Mouse (Mus musculus) large intestine, adult 2 months (tissue): Measurements from ENCODE around the gene Ak9. TPM values are rescaled to one million over a fixed set of nuclear protein-coding genes. Genes with fewer than 3 reads are reported as not detected.

Experiments used
- DNase-seq: peaks from one replicate; pipeline ENCODE4 v3.0.0-alpha.2; 2012; ENCODE audit warnings: low read depth, low spot score
- WGBS: fragments of 180-500 bp; shearing (Covaris S2); methylation state at CpG from one replicate; pipeline ENCODE4 v1.1.7; 2018; 5-methylcytosine and 5-hydroxymethylcytosine counted together
- polyA plus RNA-seq: library from polyadenylated mRNA; depleted of rRNA; stranded (reverse); fragments of >200 nt; gene quantifications from 2 replicates; pipeline ENCODE4 v1.2.3, GENCODE M21; 2012

Gene Ak9
- polyA plus RNA-seq, 1 experiment: not detected

DNA sequence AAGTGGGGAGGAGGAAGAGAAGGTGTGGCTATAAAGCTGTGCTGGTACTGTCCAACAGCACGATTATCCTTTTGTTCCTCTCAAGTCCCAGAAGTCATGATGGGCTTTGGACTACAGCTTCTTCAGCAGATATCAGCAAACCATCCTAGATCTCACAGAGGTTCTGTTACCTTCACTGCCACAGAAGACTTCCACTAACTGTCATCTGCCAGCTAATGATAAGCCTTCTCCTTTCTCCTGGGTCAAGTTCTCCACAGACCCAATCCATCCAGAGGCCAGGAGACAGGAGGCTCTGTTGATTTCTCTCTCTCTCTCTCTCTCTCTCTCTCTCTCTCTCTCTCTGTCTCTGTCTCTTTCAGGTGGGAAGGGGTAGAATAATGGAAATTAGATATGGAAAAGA lies 144.4 kb downstream of the Ak9 start:
- no peak for DNase-seq
- 79% methylated on average over 1 of the region's 1 CpGs for WGBS

DNA sequence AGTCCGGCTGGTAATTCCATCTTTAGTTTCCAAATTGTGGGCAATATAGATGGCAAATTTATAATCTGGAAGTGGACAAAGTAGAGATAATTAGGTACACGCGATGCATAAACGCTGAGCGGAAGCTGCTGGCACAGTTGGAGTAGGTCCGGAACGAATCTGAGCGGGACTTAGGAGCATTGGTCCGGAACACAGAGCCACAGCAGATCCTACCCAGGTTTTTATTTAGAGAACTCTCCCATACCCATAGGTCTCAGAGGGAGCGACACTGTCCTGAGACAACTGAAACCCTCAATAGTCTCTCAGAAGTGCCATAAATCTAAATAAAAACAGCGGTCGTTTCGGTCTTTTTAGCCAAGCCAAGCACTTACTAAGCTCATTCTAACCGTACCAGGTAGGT lies 145.9 kb downstream of the Ak9 start:
- 6% methylated on average over 14 of the region's 14 CpGs for whole genome bisulfite sequencing
- DNase-seq: no peak

DNA sequence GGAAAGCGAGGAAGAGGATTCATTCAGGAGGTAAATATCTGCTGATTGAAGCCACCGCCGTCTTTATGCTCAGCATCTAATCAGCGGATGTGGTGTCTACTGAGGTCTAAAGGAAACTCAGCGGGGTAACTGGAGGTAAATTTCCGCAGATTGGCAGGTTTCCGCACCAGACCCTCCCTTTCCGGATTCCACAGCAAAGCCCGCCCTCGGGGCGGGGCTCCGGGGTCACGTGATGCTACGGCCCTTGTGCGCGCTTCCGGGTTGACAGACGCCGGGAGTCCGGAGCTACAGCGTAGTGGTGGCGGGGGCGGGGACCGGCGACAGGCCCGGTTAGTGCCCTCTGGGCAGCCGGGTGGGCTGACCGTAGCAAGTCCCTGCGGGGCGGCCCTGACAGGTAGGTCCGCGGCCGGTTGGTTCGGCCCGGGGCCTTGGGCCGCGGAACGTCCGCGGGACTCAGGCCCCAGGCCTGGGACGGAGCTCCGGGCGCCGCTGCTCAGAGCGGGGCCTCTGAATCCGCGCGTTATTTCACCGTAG lies 146.4 kb downstream of the Ak9 start, which contains the start of gene Zbtb24:
Zbtb24 (plus strand) TSS at position 247 of the 534 bp plus-strand sequence.
- DNase-seq: peak; percentile 85
- under 1% methylated on average over 49 of the region's 49 CpGs for WGBS

DNA sequence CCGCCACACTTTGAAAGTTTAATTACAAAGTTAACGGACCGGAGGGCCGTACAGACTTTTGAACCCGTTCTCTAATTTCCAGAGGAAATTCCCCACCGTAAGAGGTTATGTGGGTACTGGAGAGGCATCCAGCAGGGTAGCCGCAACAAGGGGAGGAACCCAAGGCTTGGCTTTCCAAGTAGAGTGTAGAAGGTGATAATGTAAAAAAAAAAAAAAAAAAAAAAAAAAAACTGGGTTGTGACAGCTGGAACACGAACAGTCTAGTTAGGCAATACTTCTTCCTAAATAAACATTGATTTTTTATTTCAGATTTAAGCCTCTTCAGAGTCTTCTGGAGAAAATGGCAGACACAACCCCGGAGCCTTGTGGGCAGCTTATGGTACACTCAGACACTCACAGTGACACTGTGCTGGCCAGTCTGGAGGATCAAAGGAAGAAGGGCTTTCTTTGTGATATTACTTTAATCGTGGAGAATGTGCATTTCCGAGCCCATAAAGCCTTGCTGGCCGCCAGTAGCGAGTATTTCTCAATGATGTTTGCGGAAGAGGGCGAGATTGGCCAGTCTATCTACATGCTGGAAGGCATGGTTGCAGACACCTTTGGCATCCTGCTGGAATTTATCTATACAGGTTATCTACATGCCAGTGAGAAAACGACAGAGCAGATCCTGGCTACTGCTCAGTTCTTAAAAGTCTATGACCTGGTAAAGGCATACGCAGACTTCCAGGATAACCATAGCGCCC lies 147.2 kb downstream of the Ak9 start:
- no peak for DNase-seq
- WGBS: 31% methylated on average over 18 of the region's 18 CpGs

DNA sequence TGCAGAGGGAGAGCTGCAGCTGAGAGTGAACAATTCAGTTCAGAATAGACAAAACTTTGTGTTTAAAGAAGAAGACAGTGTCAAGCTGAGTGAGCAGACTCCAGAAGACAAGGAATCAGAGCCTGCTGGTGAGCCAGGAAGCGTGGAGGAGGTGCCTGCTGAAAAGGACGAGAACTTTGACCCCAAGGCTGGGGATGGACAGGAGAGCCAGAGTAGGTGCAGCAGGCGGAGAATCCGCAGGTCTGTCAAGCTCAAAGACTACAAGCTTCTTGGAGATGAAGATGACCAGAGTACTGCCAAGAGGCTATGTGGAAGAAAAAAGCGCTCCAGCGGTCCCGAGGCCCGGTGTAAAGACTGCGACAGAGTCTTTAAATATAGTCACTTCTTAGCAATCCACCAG lies 147.9 kb downstream of the Ak9 start:
- 81% methylated on average over 9 of the region's 9 CpGs for WGBS
- no peak for DNase-seq

DNA sequence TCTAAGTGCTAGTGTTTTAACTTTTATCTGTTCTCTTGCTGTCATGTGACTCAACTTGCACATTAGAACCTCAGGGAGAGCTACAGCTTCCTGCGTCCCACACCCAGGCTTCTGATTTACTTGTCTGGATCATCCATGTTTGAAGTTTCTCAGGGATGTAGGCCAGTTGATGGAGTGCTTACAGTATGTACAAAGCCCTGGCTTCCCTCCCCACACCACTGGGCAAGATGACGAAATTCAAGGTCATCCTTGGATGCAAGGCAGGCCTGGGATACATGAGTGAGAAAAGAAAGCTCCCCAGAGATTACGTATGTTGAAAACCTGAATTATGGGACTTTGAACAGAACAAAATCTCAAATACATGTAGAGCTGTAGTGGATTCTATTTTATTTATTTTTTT lies 149.0 kb downstream of the Ak9 start:
- no peak for DNase-seq
- WGBS: 87% methylated on average over 3 of the region's 3 CpGs

DNA sequence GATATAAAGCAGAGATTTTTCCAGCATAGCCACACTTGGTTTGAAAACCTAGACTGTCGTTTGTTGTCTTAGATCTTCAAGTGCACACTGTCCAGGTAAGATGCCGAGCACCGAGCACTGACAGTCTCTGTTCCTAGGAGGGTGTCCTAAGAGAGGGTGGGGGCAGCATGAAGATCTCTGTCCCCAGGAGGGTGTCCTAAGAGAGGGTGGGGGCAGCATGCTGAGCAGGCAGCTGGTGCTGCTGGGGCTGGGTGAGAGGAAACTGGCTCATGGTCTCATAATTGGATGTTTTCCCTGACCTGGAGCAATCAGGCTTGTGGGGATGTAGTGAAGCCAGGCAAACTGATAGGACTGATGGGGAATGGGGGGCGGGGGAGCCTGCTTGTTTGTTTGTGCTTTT lies 156.2 kb downstream of the Ak9 start:
- WGBS: 90% methylated on average over 4 of the region's 4 CpGs

DNA sequence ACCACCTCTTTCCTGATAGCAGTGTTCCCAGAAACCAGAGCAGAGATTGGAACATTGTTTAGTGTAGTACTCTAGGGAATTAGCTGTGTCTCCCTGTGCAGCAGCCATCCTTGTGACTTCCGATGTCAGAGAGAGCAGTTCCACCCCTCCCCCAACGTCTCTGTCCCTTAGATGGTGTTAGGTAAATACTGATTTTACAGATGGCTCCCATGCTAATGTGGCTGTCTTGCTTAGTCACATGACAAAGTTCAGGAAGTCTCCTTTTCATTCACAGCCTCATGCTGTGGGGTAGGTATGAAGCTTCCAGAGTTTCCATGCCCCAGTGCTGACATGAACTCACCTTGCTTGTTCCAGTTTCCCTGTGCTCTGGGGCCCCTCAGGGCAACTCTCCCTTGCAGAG lies 156.7 kb downstream of the Ak9 start:
- DNase-seq: no peak
- WGBS: 33% methylated on average over 2 of the region's 2 CpGs

More for the DNA sequence above, 156.2 kb downstream of the Ak9 start:
- no peak for DNase-seq

DNA sequence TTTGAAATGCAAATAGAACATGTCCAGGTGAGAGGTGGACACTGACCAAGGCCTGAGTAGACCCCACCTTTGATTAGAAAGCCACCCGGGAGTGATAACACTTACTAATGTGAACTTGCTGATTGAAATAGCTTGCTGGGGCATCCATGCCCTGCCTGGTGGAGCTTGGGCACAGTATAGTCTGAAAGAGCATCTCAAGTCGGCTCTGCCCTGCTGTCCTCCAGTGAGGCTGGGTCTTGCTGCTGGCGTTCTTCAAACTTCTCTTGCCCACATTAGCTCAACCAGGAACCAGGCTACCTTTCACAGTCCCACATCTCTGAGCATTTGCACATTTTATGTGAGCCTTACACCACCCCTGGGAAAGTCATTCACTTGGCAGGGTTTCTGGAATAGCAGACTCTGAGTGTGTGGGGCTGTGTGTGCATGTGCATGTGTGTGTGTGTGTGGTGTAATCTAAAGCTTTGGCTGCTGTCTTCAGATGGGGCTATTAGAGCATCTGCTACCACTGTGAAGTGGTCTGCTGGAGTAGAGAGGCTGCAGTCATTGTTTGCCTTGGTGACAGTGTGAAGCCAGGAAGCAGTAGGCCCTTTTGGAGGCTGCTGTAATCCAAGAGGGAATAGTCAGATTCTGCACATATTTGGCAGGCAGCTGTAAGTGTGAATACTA lies 157.4 kb downstream of the Ak9 start:
- 77% methylated on average over 3 of the region's 3 CpGs for WGBS
- no peak for DNase-seq

DNA sequence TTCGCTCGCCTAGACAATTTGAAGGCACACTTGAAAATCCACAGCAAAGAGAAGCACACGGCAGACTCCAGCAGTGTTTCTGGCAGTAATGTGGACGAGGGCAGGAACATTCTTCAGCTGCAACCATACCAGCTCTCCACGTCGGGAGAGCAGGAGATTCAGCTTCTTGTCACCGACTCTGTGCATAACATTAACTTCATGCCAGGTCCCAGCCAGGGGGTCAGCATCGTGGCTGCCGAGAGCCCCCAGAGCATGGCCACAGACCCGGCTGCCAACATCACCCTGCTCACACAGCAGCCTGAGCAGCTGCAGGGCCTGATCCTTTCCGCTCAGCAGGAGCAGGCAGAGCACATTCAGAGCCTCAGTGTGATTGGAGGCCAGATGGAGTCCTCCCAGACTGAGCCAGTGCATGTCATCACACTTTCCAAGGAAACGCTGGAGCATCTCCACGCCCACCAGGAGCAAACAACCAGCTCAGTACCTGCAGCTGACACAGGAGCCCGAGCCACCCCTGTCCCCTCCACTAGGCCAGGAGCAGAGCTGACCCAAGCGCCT lies 160.7 kb downstream of the Ak9 start:
- 79% methylated on average over 15 of the region's 15 CpGs for WGBS

DNA sequence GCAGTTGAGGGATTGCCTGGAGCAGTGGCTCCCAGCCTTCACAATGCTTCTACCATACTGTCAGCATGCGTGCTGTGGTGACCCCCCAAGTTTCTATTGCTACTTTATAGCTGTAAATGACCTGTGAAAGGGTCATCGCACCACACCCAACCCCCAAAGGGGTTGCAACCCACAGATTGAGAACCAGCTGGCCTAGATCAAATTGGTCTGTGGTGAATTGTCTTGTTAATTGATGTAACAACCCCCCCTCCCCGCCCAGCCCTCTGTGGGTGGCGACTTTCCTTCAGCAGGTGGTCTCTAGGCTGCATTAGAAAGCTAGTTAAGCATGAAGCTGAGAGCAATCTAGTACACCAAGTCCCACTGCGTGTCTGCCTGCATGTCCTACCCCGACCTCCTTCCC lies 163.5 kb downstream of the Ak9 start:
- WGBS: 88% methylated on average over 6 of the region's 6 CpGs

More for the DNA sequence above, 160.7 kb downstream of the Ak9 start:
- no peak for DNase-seq

DNA sequence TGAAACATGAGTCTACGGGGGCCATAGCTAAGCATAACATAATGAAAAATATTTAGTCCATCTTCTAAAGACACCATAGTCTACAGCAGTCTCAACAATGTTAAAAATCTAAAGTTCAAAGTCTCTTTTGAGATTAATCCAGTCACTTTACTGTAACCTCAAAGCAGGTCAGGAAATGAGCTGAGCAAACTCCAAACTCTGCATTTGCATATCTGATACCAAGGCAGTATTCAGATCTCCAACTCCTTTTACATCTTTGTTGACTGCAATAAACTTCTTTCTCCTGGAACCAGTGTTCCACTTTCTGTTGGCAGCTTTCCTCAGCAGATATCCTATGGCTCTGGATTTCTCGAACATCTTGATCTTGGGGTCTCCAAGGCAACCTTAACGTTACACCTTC lies 166.9 kb downstream of the Ak9 start:
- DNase-seq: no peak
- WGBS: 56% methylated on average over 3 of the region's 3 CpGs

More for the DNA sequence above, 163.5 kb downstream of the Ak9 start:
- no peak for DNase-seq

DNA sequence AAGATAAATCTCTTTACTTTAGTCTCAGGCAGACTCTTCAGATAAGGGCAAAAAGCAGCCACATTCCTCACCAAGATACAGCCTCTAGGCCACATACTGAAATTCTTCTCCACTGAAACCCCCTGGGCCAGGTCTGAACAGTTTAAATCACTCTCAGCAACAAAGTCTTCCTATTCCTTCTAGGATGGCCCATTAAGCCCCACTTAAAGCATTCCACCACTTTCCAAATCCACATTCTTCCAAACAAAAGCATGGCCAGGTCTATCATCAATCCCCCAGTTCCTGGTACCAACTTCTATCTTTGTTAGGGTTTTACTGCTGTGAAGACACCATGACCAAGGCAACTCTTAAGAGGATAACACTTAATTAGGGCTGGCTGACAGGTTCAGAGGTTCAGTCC lies 168.8 kb downstream of the Ak9 start:
- DNase-seq: no peak

DNA sequence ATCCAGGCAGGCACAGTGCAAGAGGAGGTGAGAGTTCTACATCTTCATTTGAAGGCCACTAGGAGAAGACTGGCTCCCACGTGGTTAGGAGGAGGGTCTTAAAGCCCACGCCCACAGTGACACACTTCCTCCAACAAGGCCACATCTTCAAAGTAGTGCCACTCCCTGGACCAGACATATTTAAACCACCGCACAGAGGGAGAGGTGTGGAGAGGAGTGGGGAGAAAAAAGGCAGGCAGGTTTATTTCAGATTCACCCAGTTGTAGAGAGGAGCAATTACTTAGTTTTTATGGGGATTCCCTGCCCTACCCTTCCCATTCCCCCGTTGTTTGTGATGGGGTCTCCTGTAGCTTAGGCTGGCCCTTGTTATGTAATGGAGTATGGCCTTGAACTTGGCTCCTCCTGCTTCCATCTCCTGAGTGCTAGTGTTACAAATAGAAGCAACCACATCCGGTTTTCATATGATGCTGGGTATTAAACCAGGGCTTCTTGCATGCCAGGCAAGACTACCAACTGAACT lies 169.2 kb downstream of the Ak9 start:
- 49% methylated on average over 5 of the region's 5 CpGs for WGBS
- DNase-seq: no peak

DNA sequence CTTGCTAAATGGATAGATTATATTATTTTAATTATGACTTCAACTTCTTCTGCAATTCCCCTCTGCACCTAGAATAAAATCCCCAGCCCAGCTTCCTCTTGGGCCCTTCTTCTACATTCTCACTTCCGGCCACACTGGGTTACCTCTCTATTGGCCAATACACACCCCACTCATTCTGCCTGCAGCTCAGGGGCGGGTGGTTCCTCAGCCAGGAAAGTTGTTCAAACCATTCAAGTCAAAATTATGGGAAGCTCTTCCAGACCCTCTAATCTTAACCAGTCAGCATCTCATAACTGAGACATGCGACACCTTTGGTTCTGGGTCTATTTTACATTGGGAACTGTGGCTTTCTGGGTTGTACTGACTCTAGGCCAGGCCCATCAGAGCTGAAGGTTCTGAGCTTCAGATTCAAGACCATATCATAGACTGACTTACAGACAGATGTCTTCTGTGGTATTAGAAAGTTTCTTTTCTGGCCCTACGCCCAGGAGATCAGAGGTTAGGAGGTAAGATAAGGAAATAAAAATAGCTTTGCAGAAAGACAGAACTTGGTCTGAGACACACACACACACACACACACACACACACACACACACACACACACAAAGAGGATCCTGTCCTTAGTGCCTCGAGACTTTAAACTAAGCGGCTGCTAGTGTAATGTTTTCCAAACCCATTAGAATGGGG lies 170.1 kb downstream of the Ak9 start:
- DNase-seq: no peak
- WGBS: 48% methylated on average over 6 of the region's 6 CpGs

DNA sequence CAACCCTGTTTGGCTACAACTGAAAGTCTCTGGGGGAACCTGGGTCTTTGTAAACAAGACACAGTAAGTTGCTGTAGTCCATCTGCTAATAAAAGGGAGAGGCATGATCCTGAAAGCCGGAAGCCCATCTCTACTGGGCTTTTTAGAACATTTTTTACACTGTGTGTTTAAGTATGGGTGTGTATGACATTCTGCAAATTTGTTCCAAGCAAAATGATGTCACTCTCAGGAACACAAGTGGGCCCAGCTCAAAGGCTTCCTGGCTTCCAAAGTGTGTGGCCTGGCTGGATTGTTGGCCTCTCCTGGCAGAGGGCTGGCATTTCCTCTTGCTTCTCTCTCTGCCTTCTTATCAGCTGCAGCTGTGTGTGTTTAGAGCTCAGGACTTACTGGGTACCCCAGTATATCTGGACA lies 171.2 kb downstream of the Ak9 start:
- DNase-seq: no peak

DNA sequence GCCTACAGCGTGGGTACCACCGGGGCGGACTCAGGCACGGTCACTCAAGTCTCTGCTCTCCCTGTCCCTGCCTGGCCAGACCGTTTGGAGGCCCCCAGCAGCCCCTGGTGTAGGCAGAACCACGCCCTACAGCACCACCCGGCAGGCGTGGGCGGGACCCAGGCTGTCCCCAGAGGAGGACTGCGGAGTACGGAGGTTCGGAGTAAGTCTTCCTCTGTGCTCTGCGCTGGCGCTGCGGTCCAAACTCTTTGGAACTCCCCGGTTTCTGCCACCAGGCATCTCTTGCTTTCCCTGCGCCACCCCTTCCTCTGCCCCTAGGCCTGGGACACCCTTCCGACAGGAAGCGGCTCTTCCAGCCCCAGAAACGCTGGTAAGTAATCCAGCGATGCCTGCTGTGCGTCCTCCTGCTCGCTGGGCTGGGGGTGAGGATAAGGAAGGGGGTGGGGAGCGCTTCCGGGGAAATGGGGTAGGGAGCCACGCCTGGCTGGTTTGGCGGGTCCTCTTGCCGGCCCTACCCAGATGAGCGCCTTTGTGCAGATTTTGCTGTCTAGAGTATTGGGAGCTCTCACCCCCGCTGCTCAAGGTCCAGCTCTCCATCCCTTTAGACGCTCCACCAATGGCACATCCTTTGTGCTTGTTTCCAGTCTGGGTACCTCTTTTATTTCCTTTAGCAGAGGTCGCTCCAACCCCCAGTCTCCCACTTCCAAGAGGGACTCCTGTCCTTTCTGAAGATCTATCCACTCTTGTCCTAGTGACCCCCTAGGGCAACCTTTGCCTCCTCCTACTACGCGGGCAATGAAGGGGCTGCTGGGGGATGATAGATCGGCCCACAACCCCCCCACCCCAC lies 172.6 kb downstream of the Ak9 start, which contains the start of gene Mical1:
Mical1 (plus strand) TSS at position 144 of the 847 bp plus-strand sequence.
- WGBS: 4% methylated on average over 35 of the region's 35 CpGs
- no peak for DNase-seq

More for the DNA sequence above, 171.2 kb downstream of the Ak9 start:
- 17% methylated on average over 1 of the region's 1 CpGs for WGBS

DNA sequence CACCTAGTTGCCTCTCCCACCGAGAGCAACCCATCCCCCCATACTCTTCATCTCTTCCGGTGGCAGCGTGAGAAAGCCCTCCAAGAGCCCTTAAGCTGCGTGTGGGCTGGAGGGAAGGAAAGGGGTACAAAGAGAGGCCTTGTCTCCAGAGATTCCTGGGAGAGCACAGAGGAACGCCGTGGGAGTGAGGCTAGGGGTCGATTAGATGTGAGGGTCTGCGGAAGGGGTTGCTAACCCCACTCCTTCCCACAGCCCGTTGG lies 173.2 kb downstream of the Ak9 start:
- DNase-seq: no peak
- WGBS: 2% methylated on average over 9 of the region's 9 CpGs
